Mouse (Mus musculus): ENCODE measurements at regions not wholly inside any gene's neighbourhood (a gene's known extent, or its start where the extent isn't known, plus 50 kb on each side); places are given as distances from the start of the nearest gene placed in this dataset.
A peak's percentile ranks its signal among the peaks of the same experiment; 100 is the strongest.

DNA sequence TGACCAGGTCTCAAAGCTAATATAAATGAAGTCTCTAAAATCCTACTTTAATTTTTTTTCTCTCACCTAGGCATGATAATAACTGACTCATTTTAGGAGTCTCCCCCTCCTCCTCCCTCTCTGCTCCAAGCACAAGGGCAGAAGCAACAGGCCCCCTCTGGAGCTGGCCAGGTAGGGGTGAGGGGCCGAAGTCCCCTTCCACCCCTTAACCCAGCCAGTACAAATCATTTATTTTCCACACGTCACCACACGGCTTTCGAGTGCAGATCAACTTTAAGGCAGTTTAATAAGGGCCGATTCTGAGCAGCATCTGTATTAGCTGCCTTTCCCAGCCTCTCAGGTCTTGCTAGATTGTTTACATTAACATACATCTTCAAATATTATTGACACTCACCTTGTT lies 342.2 kb upstream of the Mki67 start:
- H3K4me1 ChIP-seq (replicated peaks; ENCODE audit: control insufficient read depth, insufficient read depth, low read length): peaks cover 4% of the 10 kb centered on the region
- 0 out of 2 replicates have a peak, but pooled peaks cover 6% of the 10 kb centered on the region for H3K27me3 ChIP-seq (replicated peaks; ENCODE audit: control insufficient read depth, insufficient read depth, low read length)
- H3K9ac ChIP-seq (replicated peaks; ENCODE audit: low read depth, low read length): no peak overlapping the region
- H3K36me3 ChIP-seq (ENCODE audit: control insufficient read depth, insufficient read depth): no peaks in the 10 kb centered on the region
- ATAC-seq: no peak
- H3K4me2 ChIP-seq (ENCODE audit: low read length): no peak overlapping the region
- H3K27ac ChIP-seq (ENCODE audit: low read length): no peak overlapping the region
- no peaks in the 10 kb centered on the region for H3K9me3 ChIP-seq (ENCODE audit: control insufficient read depth, low read length)
- H3K4me3 ChIP-seq (replicated peaks; ENCODE audit: low read length): no peak overlapping the region
- 70% methylated on average over 5 of the region's 5 CpGs for whole genome bisulfite sequencing

GRCm38 (mm10) chr7:136058751-136059681 lies 342.9 kb upstream of the Mki67 start:
- Histone ChIP-seq H3K9ac (replicated peaks; ENCODE audit: low read depth, low read length) (no peak overlapping the region), H3K4me2 (ENCODE audit: low read length) (no peak overlapping the region), H3K4me3 (replicated peaks; ENCODE audit: low read length) (no peak overlapping the region), H3K9me3 (ENCODE audit: control insufficient read depth, low read length) (no peaks in the 10 kb centered on the region), H3K4me1 (replicated peaks; ENCODE audit: control insufficient read depth, insufficient read depth, low read length) (peaks cover 4% of the 10 kb centered on the region), H3K27ac (ENCODE audit: low read length) (no peak overlapping the region), H3K27me3 (replicated peaks; ENCODE audit: control insufficient read depth, insufficient read depth, low read length) (0 out of 2 replicates have a peak, but pooled peaks cover 6% of the 10 kb centered on the region), H3K36me3 (ENCODE audit: control insufficient read depth, insufficient read depth) (no peaks in the 10 kb centered on the region)
- WGBS: 81% methylated on average over 14 of the region's 14 CpGs
- ATAC-seq: no peak

DNA sequence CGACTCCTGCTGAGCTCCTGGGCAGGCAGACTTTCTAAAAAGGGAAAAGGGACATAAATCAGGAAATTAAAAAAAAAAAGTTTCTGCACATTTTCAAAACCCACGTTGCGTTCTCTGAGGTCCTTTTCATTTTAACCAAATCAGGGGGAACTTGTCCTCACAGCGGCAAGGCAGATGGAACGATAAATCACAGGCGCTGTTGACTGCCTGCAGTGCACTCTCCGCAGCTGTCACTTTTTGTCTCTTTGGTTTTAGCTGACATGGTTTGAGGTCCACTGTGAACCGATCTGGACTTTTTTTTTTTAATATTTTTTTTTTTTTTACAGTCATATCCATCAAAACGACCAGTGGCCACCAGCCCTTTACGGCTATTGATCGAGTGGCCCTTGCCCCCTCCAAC lies 343.7 kb upstream of the Mki67 start:
- no peak overlapping the region for H3K4me2 ChIP-seq (ENCODE audit: low read length)
- H3K4me1 ChIP-seq (replicated peaks; ENCODE audit: control insufficient read depth, insufficient read depth, low read length): peaks cover 4% of the 10 kb centered on the region
- 60% methylated on average over 11 of the region's 11 CpGs for WGBS
- H3K27me3 ChIP-seq (replicated peaks; ENCODE audit: control insufficient read depth, insufficient read depth, low read length): 0 out of 2 replicates have a peak, but pooled peaks cover 6% of the 10 kb centered on the region
- H3K27ac ChIP-seq (ENCODE audit: low read length): no peak overlapping the region
- no peaks in the 10 kb centered on the region for H3K9me3 ChIP-seq (ENCODE audit: control insufficient read depth, low read length)
- no peak overlapping the region for H3K9ac ChIP-seq (replicated peaks; ENCODE audit: low read depth, low read length)
- no peak for ATAC-seq
- no peak overlapping the region for H3K4me3 ChIP-seq (replicated peaks; ENCODE audit: low read length)
- H3K36me3 ChIP-seq (ENCODE audit: control insufficient read depth, insufficient read depth): no peaks in the 10 kb centered on the region

GRCm38 (mm10) chr7:136060339-136061073 lies 344.3 kb upstream of the Mki67 start:
- WGBS: 6% methylated on average over 29 of the region's 29 CpGs
- Histone ChIP-seq H3K4me2 (ENCODE audit: low read length) (peak overlapping the region; percentile 48), H3K9ac (replicated peaks; ENCODE audit: low read depth, low read length) (peak overlapping the region; percentile 28), H3K4me1 (replicated peaks; ENCODE audit: control insufficient read depth, insufficient read depth, low read length) (peaks cover 4% of the 10 kb centered on the region), H3K4me3 (replicated peaks; ENCODE audit: low read length) (peak overlapping the region; percentile 26), H3K27me3 (replicated peaks; ENCODE audit: control insufficient read depth, insufficient read depth, low read length) (0 out of 2 replicates have a peak, but pooled peaks cover 3% of the 10 kb centered on the region), H3K9me3 (ENCODE audit: control insufficient read depth, low read length) (no peaks in the 10 kb centered on the region), H3K36me3 (ENCODE audit: control insufficient read depth, insufficient read depth) (no peaks in the 10 kb centered on the region), H3K27ac (ENCODE audit: low read length) (no peak overlapping the region)
- peak; percentile 58; the same call in 1 of the 2 replicates for ATAC-seq

GRCm38 (mm10) chr7:136062658-136063057 lies 346.5 kb upstream of the Mki67 start:
- Histone ChIP-seq H3K27ac (ENCODE audit: low read length) (no peak overlapping the region), H3K9ac (replicated peaks; ENCODE audit: low read depth, low read length) (no peak overlapping the region), H3K4me3 (replicated peaks; ENCODE audit: low read length) (no peak overlapping the region), H3K4me1 (replicated peaks; ENCODE audit: control insufficient read depth, insufficient read depth, low read length) (peaks cover 4% of the 10 kb centered on the region), H3K4me2 (ENCODE audit: low read length) (no peak overlapping the region), H3K36me3 (ENCODE audit: control insufficient read depth, insufficient read depth) (no peaks in the 10 kb centered on the region), H3K27me3 (replicated peaks; ENCODE audit: control insufficient read depth, insufficient read depth, low read length) (0 out of 2 replicates have a peak, but pooled peaks cover 3% of the 10 kb centered on the region), H3K9me3 (ENCODE audit: control insufficient read depth, low read length) (no peaks in the 10 kb centered on the region)
- 59% methylated on average over 5 of the region's 5 CpGs for WGBS
- no peak for ATAC-seq

GRCm38 (mm10) chr7:136065038-136065678 lies 349.0 kb upstream of the Mki67 start:
- no peak for ATAC-seq
- no peak overlapping the region for H3K27ac ChIP-seq (ENCODE audit: low read length)
- 55% methylated on average over 12 of the region's 12 CpGs for WGBS

DNA sequence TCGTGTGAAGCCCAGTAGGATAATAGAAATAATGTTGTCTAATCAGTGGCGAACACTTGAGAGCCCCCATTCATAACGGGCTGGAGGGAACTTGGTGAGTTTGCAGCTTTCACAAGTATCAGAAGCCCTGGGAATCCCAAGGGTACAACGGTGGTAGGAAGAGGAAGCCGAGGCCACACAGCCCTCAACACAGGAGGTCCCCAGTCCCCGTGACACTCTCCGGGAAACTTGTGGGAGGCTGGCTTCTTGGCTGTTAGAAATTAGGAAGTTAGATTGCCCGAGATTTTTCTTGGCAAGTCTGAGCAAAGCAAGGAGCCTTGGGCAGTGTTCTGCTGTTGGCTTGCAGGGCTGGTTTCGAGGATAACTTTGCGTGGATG lies 349.5 kb upstream of the Mki67 start:
- Histone ChIP-seq H3K4me2 (ENCODE audit: low read length) (no peak overlapping the region), H3K36me3 (ENCODE audit: control insufficient read depth, insufficient read depth) (no peaks in the 10 kb centered on the region), H3K4me3 (replicated peaks; ENCODE audit: low read length) (no peak overlapping the region), H3K4me1 (replicated peaks; ENCODE audit: control insufficient read depth, insufficient read depth, low read length) (peaks cover 3% of the 10 kb centered on the region), H3K27me3 (replicated peaks; ENCODE audit: control insufficient read depth, insufficient read depth, low read length) (no peaks in the 10 kb centered on the region), H3K9me3 (ENCODE audit: control insufficient read depth, low read length) (no peaks in the 10 kb centered on the region), H3K27ac (ENCODE audit: low read length) (no peak overlapping the region), H3K9ac (replicated peaks; ENCODE audit: low read depth, low read length) (no peak overlapping the region)
- WGBS: 42% methylated on average over 10 of the region's 10 CpGs
- no peak for ATAC-seq

More at GRCm38 (mm10) chr7:136065038-136065678, 349.0 kb upstream of the Mki67 start:
- no peak overlapping the region for H3K4me2 ChIP-seq (ENCODE audit: low read length)
- no peaks in the 10 kb centered on the region for H3K36me3 ChIP-seq (ENCODE audit: control insufficient read depth, insufficient read depth)
- no peak overlapping the region for H3K4me3 ChIP-seq (replicated peaks; ENCODE audit: low read length)
- H3K9me3 ChIP-seq (ENCODE audit: control insufficient read depth, low read length): no peaks in the 10 kb centered on the region
- H3K27me3 ChIP-seq (replicated peaks; ENCODE audit: control insufficient read depth, insufficient read depth, low read length): no peaks in the 10 kb centered on the region
- no peak overlapping the region for H3K9ac ChIP-seq (replicated peaks; ENCODE audit: low read depth, low read length)
- peaks cover 4% of the 10 kb centered on the region for H3K4me1 ChIP-seq (replicated peaks; ENCODE audit: control insufficient read depth, insufficient read depth, low read length)

GRCm38 (mm10) chr7:136070881-136071280 lies 354.7 kb upstream of the Mki67 start:
- no peak overlapping the region for H3K27ac ChIP-seq (ENCODE audit: low read length)
- 74% methylated on average over 5 of the region's 5 CpGs for WGBS
- ATAC-seq: no peak

DNA sequence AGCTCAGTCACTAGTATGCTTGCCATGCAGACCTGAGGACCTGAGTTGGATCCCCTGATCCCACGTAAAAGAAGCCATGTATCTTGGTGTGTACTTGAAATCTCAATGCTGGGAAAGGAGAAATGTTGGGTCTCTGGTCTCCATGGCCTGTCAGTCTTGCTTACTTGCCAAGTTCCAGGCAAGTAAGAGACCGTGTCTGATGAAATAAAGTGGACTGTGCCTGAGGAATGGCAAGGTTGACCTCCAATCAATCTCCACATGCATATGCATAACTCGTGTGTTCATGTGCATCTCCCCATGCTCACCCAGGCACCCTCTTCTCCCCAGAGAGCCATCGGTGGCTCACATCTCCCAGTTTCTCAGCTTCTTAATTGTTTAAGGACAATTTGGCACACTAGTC lies 355.2 kb upstream of the Mki67 start:
- ATAC-seq: no peak
- no peaks in the 10 kb centered on the region for H3K9me3 ChIP-seq (ENCODE audit: control insufficient read depth, low read length)

More at GRCm38 (mm10) chr7:136070881-136071280, 354.7 kb upstream of the Mki67 start:
- Histone ChIP-seq H3K4me3 (replicated peaks; ENCODE audit: low read length) (no peak overlapping the region), H3K4me2 (ENCODE audit: low read length) (no peak overlapping the region), H3K9ac (replicated peaks; ENCODE audit: low read depth, low read length) (no peak overlapping the region), H3K27me3 (replicated peaks; ENCODE audit: control insufficient read depth, insufficient read depth, low read length) (no peaks in the 10 kb centered on the region), H3K36me3 (ENCODE audit: control insufficient read depth, insufficient read depth) (no peaks in the 10 kb centered on the region), H3K9me3 (ENCODE audit: control insufficient read depth, low read length) (no peaks in the 10 kb centered on the region), H3K4me1 (replicated peaks; ENCODE audit: control insufficient read depth, insufficient read depth, low read length) (no peaks in the 10 kb centered on the region)

More for the DNA sequence above, 355.2 kb upstream of the Mki67 start:
- H3K9ac ChIP-seq (replicated peaks; ENCODE audit: low read depth, low read length): no peak overlapping the region
- no peak overlapping the region for H3K4me2 ChIP-seq (ENCODE audit: low read length)
- H3K4me1 ChIP-seq (replicated peaks; ENCODE audit: control insufficient read depth, insufficient read depth, low read length): no peaks in the 10 kb centered on the region
- H3K27me3 ChIP-seq (replicated peaks; ENCODE audit: control insufficient read depth, insufficient read depth, low read length): no peaks in the 10 kb centered on the region
- no peaks in the 10 kb centered on the region for H3K36me3 ChIP-seq (ENCODE audit: control insufficient read depth, insufficient read depth)
- no peak overlapping the region for H3K4me3 ChIP-seq (replicated peaks; ENCODE audit: low read length)
- no peak overlapping the region for H3K27ac ChIP-seq (ENCODE audit: low read length)
- WGBS: 86% methylated on average over 4 of the region's 4 CpGs
